Mouse (Mus musculus) spleen, adult 2 months (tissue): ENCODE measurements around the gene Gipc1. TPM values are rescaled to one million over a fixed set of nuclear protein-coding genes. Genes with fewer than 3 reads are reported as not detected.

ENCODE experiments used
- DNase-seq, 2 experiments: peaks; one replicate each; pipeline versions ENCODE4 v3.0.0 to v3.0.0-alpha.2; 2012 to 2021; ENCODE audit warnings: low spot score in 2 of 2, low read depth in 1 of 2
- H3K27ac ChIP-seq: fragments of 200-500 bp; 2 replicates; pipeline ENCODE4 v1.5.1; 2012; ENCODE audit warnings: low read length, inconsistent platforms; ENCODE audit not compliant: insufficient read depth
- H3K27me3 ChIP-seq: fragments of 200-500 bp; 2 replicates; pipeline ENCODE4 v1.6.1; 2012; ENCODE audit warnings: mild to moderate bottlenecking, moderate library complexity, low read length, inconsistent platforms; ENCODE audit not compliant: control insufficient read depth, insufficient read depth
- H3K36me3 ChIP-seq: fragments of 200-500 bp; 2 replicates; pipeline ENCODE4 v1.6.1; 2012; ENCODE audit warnings: mild to moderate bottlenecking, low read length, inconsistent platforms; ENCODE audit not compliant: control insufficient read depth, insufficient read depth
- H3K4me1 ChIP-seq: fragments of 200-500 bp; 2 replicates; pipeline ENCODE4 v1.6.1; 2011; ENCODE audit warnings: inconsistent platforms; ENCODE audit not compliant: control insufficient read depth, insufficient read depth, insufficient read length
- H3K4me3 ChIP-seq: fragments of 200-500 bp; 2 replicates; pipeline ENCODE4 v1.5.1; 2011; ENCODE audit warnings: mild to moderate bottlenecking, inconsistent platforms; ENCODE audit not compliant: insufficient read depth, insufficient read length; ENCODE audit errors: extremely low read depth
- CTCF ChIP-seq: fragments of 200-500 bp; IDR thresholded peaks from 2 replicates; pipeline ENCODE4 v1.5.1; 2011; ENCODE audit warnings: mild to moderate bottlenecking, inconsistent platforms; ENCODE audit not compliant: insufficient read depth, insufficient read length, insufficient replicate concordance; ENCODE audit errors: extremely low read depth
- POLR2A ChIP-seq: fragments of 200-500 bp; IDR thresholded peaks from 2 replicates; pipeline ENCODE4 v1.6.1; 2011; ENCODE audit warnings: low read depth, low read length, inconsistent platforms
- WGBS: fragments of 180-500 bp; shearing (Covaris S2); methylation state at CpG from one replicate; pipeline ENCODE4 v1.1.7; 2018; 5-methylcytosine and 5-hydroxymethylcytosine counted together
- polyA plus RNA-seq: library from polyadenylated mRNA; depleted of rRNA; stranded (reverse); fragments of >200 nt; gene quantifications from 2 replicates; pipeline ENCODE4 v1.2.3, GENCODE M21; 2012

Gene Gipc1
- polyA plus RNA-seq, 1 experiment, result 27.7 TPM

DNA sequence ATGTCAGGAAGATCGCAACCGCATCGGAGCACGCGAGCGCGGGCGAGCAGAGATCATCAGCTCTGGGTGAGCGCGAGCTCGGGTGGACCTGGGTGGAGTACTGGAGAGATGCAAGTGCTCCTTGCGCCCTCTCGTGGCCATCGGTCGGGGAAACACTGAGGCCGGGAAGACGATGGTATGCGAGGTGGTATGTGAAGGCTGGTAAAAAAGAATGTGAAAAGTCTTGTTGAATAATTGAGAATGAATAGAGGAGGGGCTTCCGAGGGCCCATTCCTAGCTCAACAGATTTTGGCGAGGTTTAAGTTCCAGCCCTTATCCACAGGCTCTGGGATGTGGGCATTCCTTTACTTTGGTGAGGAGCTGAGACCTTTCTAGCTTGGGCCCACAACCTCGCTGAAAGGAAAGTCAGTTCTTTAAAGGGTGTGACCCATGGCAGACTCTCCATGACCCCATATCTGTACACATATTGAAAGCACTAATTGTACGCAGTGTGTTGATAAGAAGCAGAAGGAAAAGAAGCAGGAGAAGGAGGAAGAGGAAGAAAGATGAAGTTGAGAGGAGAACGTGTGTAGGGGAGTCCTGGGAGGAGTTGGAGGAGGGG is 30.0 kb upstream of the Gipc1 start:
- H3K4me1 ChIP-seq, result peaks cover 3% of the 10 kb centered on the region; the same call in 1 of the 2 replicates
- no peak for TF ChIP-seq POLR2A
- peak; percentile 98 for TF ChIP-seq CTCF
- no peak overlapping the region for H3K27ac ChIP-seq
- peak; percentile 67 to 84 for DNase-seq
- 10% methylated on average over 23 of the region's 23 CpGs for WGBS
- H3K36me3 ChIP-seq, result no peaks in the 10 kb centered on the region
- H3K27me3 ChIP-seq, result no peaks in the 10 kb centered on the region
- peak overlapping the region; percentile 5; the same call in 1 of the 2 replicates for H3K4me3 ChIP-seq

DNA sequence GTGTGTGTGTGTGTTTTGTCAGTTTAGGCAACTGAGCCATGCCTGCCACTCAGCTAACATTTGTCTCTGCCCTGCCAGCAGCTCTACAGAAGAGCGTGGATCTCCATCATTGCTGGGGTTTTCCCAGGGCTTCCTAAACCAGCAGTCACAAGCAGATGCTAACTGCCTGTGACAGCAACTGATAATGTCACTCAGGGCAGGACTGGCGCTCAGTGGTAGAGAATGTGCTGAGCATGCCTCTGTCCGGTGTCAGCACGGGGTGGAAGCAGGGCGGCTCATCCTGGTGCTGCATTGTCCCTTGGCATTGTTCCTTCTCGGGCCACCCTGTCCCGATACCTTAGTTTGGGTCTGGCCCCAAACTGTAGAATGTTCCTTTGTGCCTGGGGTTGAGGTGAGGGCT is 28.9 kb upstream of the Gipc1 start:
- WGBS, result 82% methylated on average over 7 of the region's 7 CpGs
- no peak overlapping the region for H3K4me3 ChIP-seq
- TF ChIP-seq CTCF (no peak), POLR2A (no peak)
- no peak overlapping the region for H3K27ac ChIP-seq
- no peaks in the 10 kb centered on the region for H3K27me3 ChIP-seq
- no peak for DNase-seq
- H3K36me3 ChIP-seq, result no peaks in the 10 kb centered on the region
- peaks cover 3% of the 10 kb centered on the region; the same call in 1 of the 2 replicates for H3K4me1 ChIP-seq

DNA sequence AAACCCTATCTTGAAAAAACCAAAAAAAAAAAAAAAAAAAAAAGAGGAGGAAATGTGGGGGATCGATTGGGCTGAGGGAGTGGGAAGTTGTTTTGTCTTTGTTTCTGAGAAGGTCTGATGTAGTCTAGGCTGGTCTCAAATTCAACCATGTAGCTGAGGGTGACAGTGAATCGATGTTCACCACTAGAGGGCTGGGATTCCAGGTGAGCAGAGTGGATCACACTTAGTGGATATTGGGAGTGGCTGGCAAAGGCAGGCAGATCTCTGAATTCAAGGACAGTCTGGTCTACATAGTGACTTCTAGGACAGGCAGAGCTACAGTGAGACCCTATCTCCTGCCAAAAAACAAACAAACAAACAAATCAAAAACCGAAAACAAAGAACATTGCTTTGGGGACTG is 27.7 kb upstream of the Gipc1 start:
- no peak for DNase-seq
- no peak overlapping the region for H3K4me3 ChIP-seq
- H3K36me3 ChIP-seq, result no peaks in the 10 kb centered on the region
- H3K4me1 ChIP-seq, result peaks cover 3% of the 10 kb centered on the region; the same call in 1 of the 2 replicates
- H3K27ac ChIP-seq, result no peak overlapping the region
- WGBS, result 37% methylated on average over 3 of the region's 3 CpGs
- H3K27me3 ChIP-seq, result no peaks in the 10 kb centered on the region
- no peak for TF ChIP-seq CTCF
- no peak for TF ChIP-seq POLR2A

DNA sequence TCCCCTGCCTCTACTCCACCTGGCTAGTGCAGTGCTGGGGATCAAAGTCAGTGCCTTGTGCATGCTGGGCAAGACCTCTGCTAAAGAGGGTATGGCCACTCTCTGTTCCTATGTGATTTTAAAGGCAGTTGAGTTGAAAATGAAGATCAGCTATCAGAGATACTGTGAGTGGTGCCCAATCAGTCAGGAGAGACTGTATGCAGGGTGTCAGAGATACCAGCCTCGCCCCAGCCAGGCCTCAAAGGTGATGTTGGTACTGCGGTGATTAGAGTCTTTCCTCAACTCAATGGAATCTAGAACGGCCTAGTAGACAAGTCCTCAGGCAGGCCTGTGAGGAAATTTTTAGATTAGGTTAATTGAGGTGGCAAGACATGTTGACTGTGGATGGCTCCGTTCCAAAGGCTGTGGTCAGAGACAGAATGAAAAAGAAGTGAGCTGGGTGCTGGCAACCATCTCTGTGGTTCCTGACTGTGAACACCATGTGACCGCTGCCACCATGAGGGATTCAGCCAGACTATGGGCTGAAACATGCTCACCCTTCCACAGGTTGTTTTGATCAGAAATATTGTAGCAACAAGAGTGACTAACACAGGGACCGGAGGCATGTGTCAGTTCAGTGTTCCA is 26.7 kb upstream of the Gipc1 start:
- Histone ChIP-seq H3K27ac (no peak overlapping the region), H3K4me1 (peaks cover 3% of the 10 kb centered on the region; the same call in 1 of the 2 replicates), H3K4me3 (no peak overlapping the region), H3K27me3 (no peaks in the 10 kb centered on the region), H3K36me3 (no peaks in the 10 kb centered on the region)
- no peak for DNase-seq
- TF ChIP-seq POLR2A, result no peak
- no peak for TF ChIP-seq CTCF
- 75% methylated on average over 6 of the region's 6 CpGs for WGBS

DNA sequence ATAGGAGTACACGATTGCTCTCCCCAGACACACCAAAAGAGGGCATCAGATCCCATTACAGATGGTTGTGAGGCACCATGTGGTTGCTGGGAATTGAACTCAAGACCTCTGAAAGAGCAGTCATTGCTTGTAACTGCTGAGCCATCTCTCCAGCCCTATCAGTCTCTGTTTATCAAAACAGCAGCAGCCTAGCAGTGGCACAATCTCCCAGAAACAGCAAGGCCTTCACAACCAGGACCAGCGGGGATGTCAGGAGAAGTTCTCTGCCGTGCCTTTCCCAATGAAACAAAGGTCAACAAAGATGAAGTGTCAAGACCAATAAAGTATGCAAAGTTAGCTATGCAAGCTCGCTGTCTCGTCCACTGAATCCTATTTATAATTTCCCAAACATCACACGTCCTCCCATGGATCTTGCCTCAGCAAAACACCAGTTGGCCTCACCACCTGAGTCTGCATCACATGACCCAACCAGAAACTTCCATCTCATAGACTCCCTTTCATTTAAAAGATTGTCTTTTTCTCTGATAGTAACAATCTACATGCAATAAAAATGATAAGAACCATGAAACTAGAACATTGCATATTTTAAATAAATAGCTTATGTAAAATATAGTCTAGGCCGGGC is 20.3 kb upstream of the Gipc1 start:
- H3K4me3 ChIP-seq, result no peak overlapping the region
- WGBS, result 89% methylated on average over 7 of the region's 7 CpGs
- H3K36me3 ChIP-seq, result no peaks in the 10 kb centered on the region
- H3K4me1 ChIP-seq, result no peaks in the 10 kb centered on the region
- no peak for DNase-seq
- no peak overlapping the region for H3K27ac ChIP-seq
- TF ChIP-seq POLR2A (no peak), CTCF (no peak)
- H3K27me3 ChIP-seq, result 0 out of 2 replicates have a peak, but pooled peaks cover 1% of the 10 kb centered on the region

DNA sequence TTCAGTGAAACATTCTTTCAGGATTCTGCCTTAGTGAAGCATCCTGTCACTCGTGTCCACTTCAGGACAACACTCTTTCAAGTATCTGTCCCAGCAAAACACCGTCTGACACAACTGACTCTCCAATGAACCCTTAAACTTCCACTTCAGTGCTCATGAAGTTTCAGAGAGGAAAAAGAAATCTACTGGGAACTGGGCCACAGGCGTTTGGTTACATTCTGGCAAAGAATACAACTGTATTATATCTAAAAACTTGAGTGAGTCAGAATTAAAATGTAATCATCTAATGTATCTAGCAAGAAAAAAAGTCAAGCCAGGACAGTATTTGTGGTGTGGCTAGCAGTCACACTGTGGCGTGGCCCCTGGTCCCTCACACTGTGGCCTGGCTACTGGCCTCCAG is 13.6 kb upstream of the Gipc1 start:
- no peak overlapping the region for H3K4me3 ChIP-seq
- H3K27me3 ChIP-seq, result 0 out of 2 replicates have a peak, but pooled peaks cover 1% of the 10 kb centered on the region
- H3K36me3 ChIP-seq, result no peaks in the 10 kb centered on the region
- no peak for DNase-seq
- H3K4me1 ChIP-seq, result no peaks in the 10 kb centered on the region
- TF ChIP-seq POLR2A, result no peak
- no peak for TF ChIP-seq CTCF
- 65% methylated on average over 4 of the region's 4 CpGs for WGBS
- no peak overlapping the region for H3K27ac ChIP-seq

DNA sequence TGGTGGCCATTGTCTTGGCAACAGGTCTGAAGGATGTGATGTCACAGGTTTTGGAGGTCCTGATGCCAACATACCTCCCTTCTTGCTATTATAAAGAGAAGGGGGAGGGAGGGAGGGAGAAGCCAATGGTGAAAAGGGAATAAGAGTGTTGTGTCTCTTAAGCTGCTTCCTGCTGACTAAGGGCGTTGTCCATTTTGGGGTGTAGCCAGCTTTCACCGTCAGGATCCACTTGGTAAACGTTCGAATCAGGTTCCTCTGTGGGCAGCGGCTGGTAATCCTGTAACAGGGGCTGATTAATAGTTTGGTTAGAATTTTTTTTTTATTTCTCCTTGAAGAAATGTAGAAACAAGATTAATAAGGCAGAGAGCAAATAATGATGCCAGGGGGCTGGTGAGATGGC is 12.8 kb upstream of the Gipc1 start:
- no peak for DNase-seq
- Histone ChIP-seq H3K4me3 (no peak overlapping the region), H3K27ac (no peak overlapping the region), H3K36me3 (no peaks in the 10 kb centered on the region), H3K4me1 (no peaks in the 10 kb centered on the region), H3K27me3 (0 out of 2 replicates have a peak, but pooled peaks cover 1% of the 10 kb centered on the region)
- TF ChIP-seq POLR2A, result no peak
- TF ChIP-seq CTCF, result no peak
- WGBS, result 47% methylated on average over 5 of the region's 5 CpGs
